Mouse (Mus musculus): ENCODE measurements around the gene Unc5c. TPM values are rescaled to one million over a fixed set of nuclear protein-coding genes. Genes with fewer than 3 reads are reported as not detected.

Gene Unc5c
- polyA plus RNA-seq, 1 experiment, result 0.22 TPM

DNA sequence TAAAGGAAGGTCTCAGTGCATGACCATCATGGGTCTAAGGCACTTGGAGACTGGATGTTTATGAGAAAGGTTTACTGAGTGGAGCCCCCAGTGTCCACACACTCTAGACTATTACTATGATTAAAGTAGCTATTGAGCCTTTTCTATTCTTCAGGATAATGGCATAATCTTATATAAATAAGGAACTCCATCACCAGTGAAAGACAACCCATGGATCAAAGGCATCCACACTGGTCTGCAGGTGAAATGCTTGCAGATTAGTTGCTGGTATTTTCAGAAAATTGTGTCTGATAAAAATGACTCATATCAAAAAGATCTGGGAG, 116.8 kb downstream of the Unc5c start:
- H3K4me3 ChIP-seq (ENCODE audit: control insufficient read depth, low read depth, low read length), result no peak overlapping the region
- TF ChIP-seq POLR2A (IDR thresholded peaks at IDR 0.05; ENCODE audit: control insufficient read depth, low read depth, low read length) (no peak), CTCF (IDR thresholded peaks at IDR 0.05; ENCODE audit: control insufficient read depth, insufficient read depth, insufficient replicate concordance, low read depth, low read length) (no peak)
- no peak overlapping the region for H3K27ac ChIP-seq (ENCODE audit: control insufficient read depth, insufficient read depth, low read depth, low read length)
- no peaks in the 10 kb centered on the region for H3K4me1 ChIP-seq (ENCODE audit: control insufficient read depth, insufficient read depth, low read length)
- no peaks in the 10 kb centered on the region for H3K27me3 ChIP-seq (ENCODE audit: control insufficient read depth, insufficient read depth, low read length)
- H3K36me3 ChIP-seq (ENCODE audit: control insufficient read depth, insufficient read depth, low read length), result no peaks in the 10 kb centered on the region

DNA sequence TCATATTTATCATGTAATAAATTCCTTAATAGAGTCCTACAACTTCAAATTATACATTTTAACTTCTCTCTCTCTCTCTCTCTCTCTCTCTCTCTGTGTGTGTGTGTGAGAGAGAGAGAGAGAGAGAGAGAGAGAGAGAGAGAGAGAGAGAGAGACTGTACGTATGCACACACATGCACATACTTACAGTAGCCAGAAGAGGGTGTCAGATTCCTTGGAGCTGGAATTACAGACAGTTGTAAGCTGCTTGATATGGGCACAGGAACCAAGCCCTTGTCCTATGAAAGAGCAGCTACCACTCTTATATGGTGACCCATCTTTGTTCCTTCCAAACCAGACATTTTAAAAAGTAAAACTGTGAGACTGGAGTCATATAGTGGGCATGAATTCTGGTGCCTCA, 118.2 kb downstream of the Unc5c start:
- H3K27ac ChIP-seq (ENCODE audit: control insufficient read depth, insufficient read depth, low read depth, low read length), result no peak overlapping the region
- TF ChIP-seq POLR2A (IDR thresholded peaks at IDR 0.05; ENCODE audit: control insufficient read depth, low read depth, low read length) (no peak), CTCF (IDR thresholded peaks at IDR 0.05; ENCODE audit: control insufficient read depth, insufficient read depth, insufficient replicate concordance, low read depth, low read length) (no peak)
- H3K4me1 ChIP-seq (ENCODE audit: control insufficient read depth, insufficient read depth, low read length), result no peaks in the 10 kb centered on the region
- no peaks in the 10 kb centered on the region for H3K27me3 ChIP-seq (ENCODE audit: control insufficient read depth, insufficient read depth, low read length)
- no peaks in the 10 kb centered on the region for H3K36me3 ChIP-seq (ENCODE audit: control insufficient read depth, insufficient read depth, low read length)
- no peak overlapping the region for H3K4me3 ChIP-seq (ENCODE audit: control insufficient read depth, low read depth, low read length)

DNA sequence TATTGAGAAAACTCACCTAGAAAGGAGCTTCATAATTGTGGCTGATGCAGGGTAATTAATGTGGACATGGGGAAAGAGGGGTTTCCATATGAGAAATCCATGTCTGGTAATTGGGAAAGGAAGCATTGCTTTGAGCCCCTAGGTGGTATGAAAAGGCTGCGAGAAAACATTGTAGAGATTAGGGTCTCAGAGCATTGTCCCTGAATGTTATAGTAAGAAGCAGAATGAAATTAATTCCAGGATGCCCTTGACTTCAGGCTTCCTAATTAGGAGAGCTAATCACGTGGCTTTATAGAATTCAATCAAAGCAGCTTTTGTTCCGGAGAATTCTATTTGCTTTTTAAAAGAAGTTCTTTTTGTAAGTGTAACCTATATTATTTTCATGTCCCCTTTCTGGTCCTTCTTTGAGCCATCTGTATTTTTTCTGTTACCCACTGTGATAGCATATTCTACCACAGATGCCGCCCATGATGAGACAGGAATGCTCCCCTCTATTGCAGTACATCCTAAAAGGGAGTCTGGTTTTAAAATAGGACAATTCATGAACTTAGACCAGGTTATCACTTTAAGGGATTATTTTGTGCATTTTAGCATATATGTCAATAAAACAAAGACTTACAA, 124.5 kb downstream of the Unc5c start:
- H3K4me1 ChIP-seq (ENCODE audit: control insufficient read depth, insufficient read depth, low read length), result no peaks in the 10 kb centered on the region
- no peak overlapping the region for H3K27ac ChIP-seq (ENCODE audit: control insufficient read depth, insufficient read depth, low read depth, low read length)
- no peaks in the 10 kb centered on the region for H3K36me3 ChIP-seq (ENCODE audit: control insufficient read depth, insufficient read depth, low read length)
- H3K4me3 ChIP-seq (ENCODE audit: control insufficient read depth, low read depth, low read length), result no peak overlapping the region
- no peaks in the 10 kb centered on the region for H3K27me3 ChIP-seq (ENCODE audit: control insufficient read depth, insufficient read depth, low read length)
- TF ChIP-seq POLR2A (IDR thresholded peaks at IDR 0.05; ENCODE audit: control insufficient read depth, low read depth, low read length) (no peak), CTCF (IDR thresholded peaks at IDR 0.05; ENCODE audit: control insufficient read depth, insufficient read depth, insufficient replicate concordance, low read depth, low read length) (no peak)

GRCm38 (mm10) chr3:141593249-141593648, 128.2 kb downstream of the Unc5c start:
- Histone ChIP-seq H3K27me3 (ENCODE audit: control insufficient read depth, insufficient read depth, low read length) (no peaks in the 10 kb centered on the region), H3K27ac (ENCODE audit: control insufficient read depth, insufficient read depth, low read depth, low read length) (no peak overlapping the region), H3K4me3 (ENCODE audit: control insufficient read depth, low read depth, low read length) (no peak overlapping the region), H3K4me1 (ENCODE audit: control insufficient read depth, insufficient read depth, low read length) (no peaks in the 10 kb centered on the region), H3K36me3 (ENCODE audit: control insufficient read depth, insufficient read depth, low read length) (no peaks in the 10 kb centered on the region)
- TF ChIP-seq POLR2A (IDR thresholded peaks at IDR 0.05; ENCODE audit: control insufficient read depth, low read depth, low read length) (no peak), CTCF (IDR thresholded peaks at IDR 0.05; ENCODE audit: control insufficient read depth, insufficient read depth, insufficient replicate concordance, low read depth, low read length) (no peak)

- H3K27ac ChIP-seq (ENCODE audit: control insufficient read depth, insufficient read depth, low read depth, low read length), result no peak overlapping the region
- no peak for TF ChIP-seq CTCF (IDR thresholded peaks at IDR 0.05; ENCODE audit: control insufficient read depth, insufficient read depth, insufficient replicate concordance, low read depth, low read length)
- no peaks in the 10 kb centered on the region for H3K27me3 ChIP-seq (ENCODE audit: control insufficient read depth, insufficient read depth, low read length)
- H3K36me3 ChIP-seq (ENCODE audit: control insufficient read depth, insufficient read depth, low read length), result no peaks in the 10 kb centered on the region
- H3K4me1 ChIP-seq (ENCODE audit: control insufficient read depth, insufficient read depth, low read length), result no peaks in the 10 kb centered on the region
- H3K4me3 ChIP-seq (ENCODE audit: control insufficient read depth, low read depth, low read length), result no peak overlapping the region
These were observed 129.1 kb downstream of the Unc5c start for GRCm38 (mm10) chr3:141594120-141594519.

- Histone ChIP-seq H3K4me1 (ENCODE audit: control insufficient read depth, insufficient read depth, low read length) (no peaks in the 10 kb centered on the region), H3K27ac (ENCODE audit: control insufficient read depth, insufficient read depth, low read depth, low read length) (no peak overlapping the region), H3K27me3 (ENCODE audit: control insufficient read depth, insufficient read depth, low read length) (no peaks in the 10 kb centered on the region), H3K4me3 (ENCODE audit: control insufficient read depth, low read depth, low read length) (no peak overlapping the region), H3K36me3 (ENCODE audit: control insufficient read depth, insufficient read depth, low read length) (no peaks in the 10 kb centered on the region)
- no peak for TF ChIP-seq POLR2A (IDR thresholded peaks at IDR 0.05; ENCODE audit: control insufficient read depth, low read depth, low read length)
- TF ChIP-seq CTCF (IDR thresholded peaks at IDR 0.05; ENCODE audit: control insufficient read depth, insufficient read depth, insufficient replicate concordance, low read depth, low read length), result no peak
These were observed 130.1 kb downstream of the Unc5c start for GRCm38 (mm10) chr3:141595073-141595472.

DNA sequence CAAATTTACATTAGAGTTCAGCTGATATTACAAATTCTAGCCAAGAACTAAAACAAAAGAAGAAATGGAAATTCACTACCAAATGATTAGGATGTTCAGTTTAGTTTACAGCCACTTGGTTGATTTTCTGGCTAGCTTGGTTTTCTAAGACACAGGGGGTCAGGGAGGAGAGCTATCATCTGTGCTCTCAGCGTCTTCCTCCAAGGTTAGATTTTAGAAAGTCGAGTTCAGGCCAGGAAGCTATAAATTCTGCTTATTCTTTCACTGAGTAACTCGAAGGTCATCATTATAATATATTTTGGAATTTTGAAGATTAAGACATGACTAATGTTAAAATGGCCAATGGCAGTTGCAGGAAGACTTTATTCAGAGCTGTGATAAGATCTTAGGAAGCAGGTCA, 131.4 kb downstream of the Unc5c start:
- H3K27me3 ChIP-seq (ENCODE audit: control insufficient read depth, insufficient read depth, low read length), result no peaks in the 10 kb centered on the region
- no peaks in the 10 kb centered on the region for H3K4me1 ChIP-seq (ENCODE audit: control insufficient read depth, insufficient read depth, low read length)
- no peak overlapping the region for H3K4me3 ChIP-seq (ENCODE audit: control insufficient read depth, low read depth, low read length)
- TF ChIP-seq POLR2A (IDR thresholded peaks at IDR 0.05; ENCODE audit: control insufficient read depth, low read depth, low read length), result no peak
- H3K36me3 ChIP-seq (ENCODE audit: control insufficient read depth, insufficient read depth, low read length), result no peaks in the 10 kb centered on the region
- H3K27ac ChIP-seq (ENCODE audit: control insufficient read depth, insufficient read depth, low read depth, low read length), result no peak overlapping the region

DNA sequence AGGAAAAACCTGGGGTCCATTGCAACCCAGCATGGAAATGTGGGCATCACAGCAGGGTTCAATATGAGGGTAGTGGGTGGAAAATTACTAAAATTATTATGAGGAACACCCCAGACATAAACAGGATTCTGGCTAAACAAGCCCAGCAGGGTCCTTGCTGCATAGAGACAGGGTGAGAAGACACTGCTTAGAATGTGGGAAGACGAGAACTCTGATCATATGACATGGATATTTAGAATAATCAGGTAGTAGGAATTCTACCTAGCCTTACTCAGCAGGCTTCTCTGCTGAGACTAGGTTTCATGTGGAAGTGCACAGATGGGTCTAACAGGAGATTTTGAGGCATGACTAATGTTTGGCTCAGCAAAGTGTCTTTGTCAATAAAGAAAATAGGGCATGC, 131.9 kb downstream of the Unc5c start:
- TF ChIP-seq CTCF (IDR thresholded peaks at IDR 0.05; ENCODE audit: control insufficient read depth, insufficient read depth, insufficient replicate concordance, low read depth, low read length) (no peak), POLR2A (IDR thresholded peaks at IDR 0.05; ENCODE audit: control insufficient read depth, low read depth, low read length) (no peak)
- no peak overlapping the region for H3K4me3 ChIP-seq (ENCODE audit: control insufficient read depth, low read depth, low read length)
- H3K27ac ChIP-seq (ENCODE audit: control insufficient read depth, insufficient read depth, low read depth, low read length), result no peak overlapping the region
- H3K4me1 ChIP-seq (ENCODE audit: control insufficient read depth, insufficient read depth, low read length), result no peaks in the 10 kb centered on the region
- H3K36me3 ChIP-seq (ENCODE audit: control insufficient read depth, insufficient read depth, low read length), result no peaks in the 10 kb centered on the region
- no peaks in the 10 kb centered on the region for H3K27me3 ChIP-seq (ENCODE audit: control insufficient read depth, insufficient read depth, low read length)

Measured in testis, adult 2 months (tissue).